ENCODE assay signal across 8 mouse cellular contexts in genomic region chr17:57059486-57059977, GRCm38 (mm10). TPM values are rescaled to one million over a fixed set of nuclear protein-coding genes. Genes with fewer than 3 reads are reported as not detected.
DNase-seq lines count a peak whose midpoint lies in the region; ATAC-seq lines count a peak whose summit lies in the region.

Gene Slc25a23 (minus strand): TSS chr17:57059863.

- peaks cover 5% of the 10 kb centered on the region for H3K4me1 ChIP-seq in hindbrain, embryonic 11.5 days (replicated peaks; ENCODE audit: control insufficient read depth, insufficient read depth, low read length)
- H3K4me1 ChIP-seq in lung, embryonic 16.5 days (replicated peaks; ENCODE audit: control insufficient read depth, insufficient read depth, low read length) = peaks cover 8% of the 10 kb centered on the region

- 2% methylated on average over 19 of the region's 45 CpGs for WGBS in hindbrain, embryonic 11.5 days
- WGBS in lung, embryonic 16.5 days = 0% methylated on average over 30 of the region's 45 CpGs

- no peaks in the 10 kb centered on the region for H3K36me3 ChIP-seq in hindbrain, embryonic 11.5 days (ENCODE audit: control insufficient read depth, insufficient read depth, low read length)
- H3K36me3 ChIP-seq in lung, embryonic 16.5 days (ENCODE audit: control insufficient read depth, insufficient read depth, low read length) = no peaks in the 10 kb centered on the region

- no peaks in the 10 kb centered on the region for H3K9me3 ChIP-seq in hindbrain, embryonic 11.5 days (ENCODE audit: control insufficient read depth, low read length)
- no peaks in the 10 kb centered on the region for H3K9me3 ChIP-seq in lung, embryonic 16.5 days (ENCODE audit: control insufficient read depth, low read length)

- H3K27me3 ChIP-seq in hindbrain, embryonic 11.5 days (ENCODE audit: control insufficient read depth, insufficient read depth, low read length) = peaks cover 31% of the 10 kb centered on the region
- peaks cover 25% of the 10 kb centered on the region for H3K27me3 ChIP-seq in lung, embryonic 16.5 days (ENCODE audit: control insufficient read depth, insufficient read depth, low read depth, low read length)

- peak within 1 kb of the TSS; percentile 52 for H3K9ac ChIP-seq in hindbrain, embryonic 11.5 days (ENCODE audit: low read depth, low read length)
- peak within 1 kb of the TSS; percentile 79 for H3K9ac ChIP-seq in lung, embryonic 16.5 days (ENCODE audit: low read length)

- peak; percentile 77 for ATAC-seq in hindbrain, embryonic 11.5 days (ENCODE audit: low FRiP score)
- peak; percentile 60 for ATAC-seq in lung, embryonic 16.5 days (ENCODE audit: low read depth)

- H3K27ac ChIP-seq in hindbrain, embryonic 11.5 days (ENCODE audit: low read depth, low read length) = peak within 1 kb of the TSS; percentile 70
- H3K27ac ChIP-seq in lung, embryonic 16.5 days (ENCODE audit: low read length) = peak within 1 kb of the TSS; percentile 86

- peak; percentile 88 for DNase-seq in MN1 (ENCODE audit: low spot score)
- peak; percentile 70 for DNase-seq in cerebellum, adult 8-10 months
- DNase-seq in frontal cortex, postnatal 10 days (ENCODE audit: low spot score in 2 of 2) = peak; percentile 79 to 81
- DNase-seq in hindbrain, embryonic 11.5 days (ENCODE audit: low spot score) = peak; percentile 84
- DNase-seq in layer of hippocampus, postnatal 10 days (ENCODE audit: low spot score in 2 of 2) = peak; percentile 80 to 84
- peak; percentile 84 for DNase-seq in retina, embryonic 14.5 days (ENCODE audit: low spot score)
- peak; percentile 48 for DNase-seq in urinary bladder, adult 2 months (ENCODE audit: low spot score)

- peak within 1 kb of the TSS; percentile 75 for H3K4me3 ChIP-seq in hindbrain, embryonic 11.5 days (ENCODE audit: low read depth, low read length)
- H3K4me3 ChIP-seq in lung, embryonic 16.5 days (ENCODE audit: low read length) = peak within 1 kb of the TSS; percentile 81

- peak within 1 kb of the TSS; percentile 85 for H3K4me2 ChIP-seq in hindbrain, embryonic 11.5 days (replicated peaks; ENCODE audit: low read depth, low read length)
- H3K4me2 ChIP-seq in lung, embryonic 16.5 days (ENCODE audit: low read depth, low read length) = peak within 1 kb of the TSS; percentile 95

RNA-seq across cellular contexts. Expression of gene Slc25a23, which starts in this region (rescaled TPM):
- polyA plus RNA-seq in hindbrain, embryonic 11.5 days (2014; fragmentation: Nextera tagmentation; extraction: Ambion mirVana) = 14.1 and 16.0 TPM in 2 replicates
- total RNA-seq in layer of hippocampus, postnatal 10 days (2021) = 100 to 1,000 TPM; 308 to 317 TPM
- 8.1 and 9.6 TPM in 2 replicates for polyA plus RNA-seq in lung, embryonic 16.5 days (2015; fragmentation: Nextera tagmentation; extraction: Ambion mirVana)
- polyA plus RNA-seq in urinary bladder, adult 2 months (2012; rRNA removed) = 34.2 and 71.3 TPM in 2 replicates

Comparison
In these comparisons a context has a peak if more than half of its experiments do, and no peak if none do; other contexts are left out.
1. Peak in every context shown above with its lines: DNase-seq, ATAC-seq, H3K4me3 ChIP-seq and H3K27ac ChIP-seq.